In the genomic region with DNA sequence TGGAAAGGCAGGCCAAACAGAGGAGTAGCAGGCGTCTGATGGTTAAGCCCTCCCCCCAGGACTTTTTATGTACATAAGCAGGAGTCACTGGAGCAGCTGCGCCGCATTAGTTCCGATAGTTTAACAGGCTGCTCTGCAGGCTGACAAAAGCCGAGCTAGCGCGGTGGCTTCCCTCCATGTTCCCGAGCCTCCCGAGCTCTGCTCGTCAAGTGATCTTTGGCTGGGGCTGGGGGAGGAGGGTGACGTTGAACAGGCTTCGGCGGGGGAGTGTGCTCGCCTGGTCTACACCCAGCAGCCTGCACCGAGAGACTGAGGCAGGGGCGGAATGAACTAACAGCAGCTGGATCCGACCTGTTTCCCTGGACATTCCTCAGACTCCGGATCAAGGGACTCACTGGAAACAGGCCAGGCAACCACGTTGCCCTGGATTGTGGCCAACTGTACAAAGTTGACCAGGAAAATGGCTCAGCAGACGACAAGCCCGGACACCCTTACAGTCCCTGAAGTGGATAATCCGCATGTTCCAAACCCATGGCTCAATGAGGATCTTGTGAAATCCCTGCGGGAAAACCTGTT, we compare ENCODE assay signal across 8 mouse cellular contexts.
DNase-seq lines count a peak whose midpoint lies in the region; ATAC-seq and TF ChIP-seq lines count a peak whose summit lies in the region.

No protein-coding gene starts in this region.

- DNase-seq in MN1 (ENCODE audit: low spot score): peak; percentile 79
- peak; percentile 64 to 76 for DNase-seq in heart, postnatal 14 days
- peak; percentile 70 for DNase-seq in large intestine, adult 2 months (ENCODE audit: low read depth, low spot score)
- DNase-seq in lung, adult 2 months: peak; percentile 74
- DNase-seq in urinary bladder, postnatal 14 days (ENCODE audit: low spot score): peak; percentile 63

- ATAC-seq in cerebellum, adult (ENCODE audit: insufficient number of reproducible peaks, low FRiP score, low TSS enrichment): peak; percentile 57; the same call in 1 of the 2 replicates
- ATAC-seq in forebrain, embryonic 15.5 days (replicated peaks): peak; percentile 91

- peak overlapping the region; percentile 47 for H3K9ac ChIP-seq in forebrain, embryonic 15.5 days (replicated peaks)

- peak overlapping the region; percentile 47 for H3K4me3 ChIP-seq in forebrain, embryonic 15.5 days
- H3K4me3 ChIP-seq in lung, adult 2 months (replicated peaks; ENCODE audit: extremely low read depth, low read depth, low read length): peak overlapping the region; percentile 59
- H3K4me3 ChIP-seq in olfactory bulb, adult 2 months (ENCODE audit: insufficient read depth, low read depth, low read length): peak overlapping the region; percentile 57

- peaks cover 19% of the 10 kb centered on the region for H3K4me1 ChIP-seq in forebrain, embryonic 15.5 days
- peaks cover 3% of the 10 kb centered on the region for H3K4me1 ChIP-seq in lung, adult 2 months (ENCODE audit: control insufficient read depth, insufficient read depth, low read length)
- H3K4me1 ChIP-seq in olfactory bulb, adult 2 months (ENCODE audit: control insufficient read depth, insufficient read depth, low read length): 0 out of 2 replicates have a peak, but pooled peaks cover 2% of the 10 kb centered on the region

- H3K9me3 ChIP-seq in forebrain, embryonic 15.5 days: no peaks in the 10 kb centered on the region

- H3K4me2 ChIP-seq in forebrain, embryonic 15.5 days (replicated peaks): peak overlapping the region; percentile 83

- H3K27me3 ChIP-seq in forebrain, embryonic 15.5 days: no peaks in the 10 kb centered on the region

- intact Hi-C loops in heart, postnatal 14 days (cut with DNase I): no loop called here

- no peak for TF ChIP-seq CTCF in lung, adult 2 months (IDR thresholded peaks at IDR 0.05; ENCODE audit: insufficient read depth, low read length)
- TF ChIP-seq CTCF in olfactory bulb, adult 2 months (IDR thresholded peaks at IDR 0.05; ENCODE audit: insufficient read depth, low read depth, low read length): no peak

- peak; percentile 53; the same call in 1 of the 2 replicates for TF ChIP-seq POLR2A in lung, adult 2 months (IDR thresholded peaks at IDR 0.05; ENCODE audit: borderline replicate concordance, extremely low read depth, low read depth, low read length)
- no peak for TF ChIP-seq POLR2A in olfactory bulb, adult 2 months (IDR thresholded peaks at IDR 0.05; ENCODE audit: insufficient read depth, low read depth, low read length)

- peak overlapping the region; percentile 42; the same call in 1 of the 2 replicates for H3K27ac ChIP-seq in forebrain, embryonic 15.5 days (replicated peaks)
- H3K27ac ChIP-seq in olfactory bulb, adult 2 months (ENCODE audit: insufficient read depth, low read depth, low read length): peak overlapping the region; percentile 58

- under 1% methylated on average over 23 of the region's 23 CpGs for WGBS in forebrain, embryonic 15.5 days
- under 1% methylated on average over 23 of the region's 23 CpGs for WGBS in large intestine, adult 2 months
- 1% methylated on average over 23 of the region's 23 CpGs for WGBS in lung, adult 2 months
- under 1% methylated on average over 23 of the region's 23 CpGs for WGBS in olfactory bulb, adult 2 months

- H3K36me3 ChIP-seq in forebrain, embryonic 15.5 days: no peaks in the 10 kb centered on the region

Comparison
In these comparisons a context has a peak if more than half of its experiments do, and no peak if none do; other contexts are left out.
1. Peak in every context shown above with its lines: DNase-seq, ATAC-seq, H3K4me3 ChIP-seq and H3K27ac ChIP-seq.